Mouse (Mus musculus) spleen, adult 2 months (tissue): ENCODE results near the gene Pacs1. TPM values are rescaled to one million over a fixed set of nuclear protein-coding genes. Genes with fewer than 3 reads are reported as not detected.
"Not testable (repeated sequence)": the region's sequence is repeated elsewhere in the genome, so short reads cannot be mapped to it uniquely, and the experiment has no call there.

ENCODE experiments used
- DNase-seq, 2 experiments: peaks; one replicate each; pipeline versions ENCODE4 v3.0.0 to v3.0.0-alpha.2; 2012 to 2021; ENCODE audit warnings: low spot score in 2 of 2, low read depth in 1 of 2
- H3K27ac ChIP-seq: fragments of 200-500 bp; 2 replicates; pipeline ENCODE4 v1.5.1; 2012; ENCODE audit warnings: low read length, inconsistent platforms; ENCODE audit not compliant: insufficient read depth
- H3K27me3 ChIP-seq: fragments of 200-500 bp; 2 replicates; pipeline ENCODE4 v1.6.1; 2012; ENCODE audit warnings: mild to moderate bottlenecking, moderate library complexity, low read length, inconsistent platforms; ENCODE audit not compliant: control insufficient read depth, insufficient read depth
- H3K36me3 ChIP-seq: fragments of 200-500 bp; 2 replicates; pipeline ENCODE4 v1.6.1; 2012; ENCODE audit warnings: mild to moderate bottlenecking, low read length, inconsistent platforms; ENCODE audit not compliant: control insufficient read depth, insufficient read depth
- H3K4me1 ChIP-seq: fragments of 200-500 bp; 2 replicates; pipeline ENCODE4 v1.6.1; 2011; ENCODE audit warnings: inconsistent platforms; ENCODE audit not compliant: control insufficient read depth, insufficient read depth, insufficient read length
- H3K4me3 ChIP-seq: fragments of 200-500 bp; 2 replicates; pipeline ENCODE4 v1.5.1; 2011; ENCODE audit warnings: mild to moderate bottlenecking, inconsistent platforms; ENCODE audit not compliant: insufficient read depth, insufficient read length; ENCODE audit errors: extremely low read depth
- CTCF ChIP-seq: fragments of 200-500 bp; IDR thresholded peaks from 2 replicates; pipeline ENCODE4 v1.5.1; 2011; ENCODE audit warnings: mild to moderate bottlenecking, inconsistent platforms; ENCODE audit not compliant: insufficient read depth, insufficient read length, insufficient replicate concordance; ENCODE audit errors: extremely low read depth
- POLR2A ChIP-seq: fragments of 200-500 bp; IDR thresholded peaks from 2 replicates; pipeline ENCODE4 v1.6.1; 2011; ENCODE audit warnings: low read depth, low read length, inconsistent platforms
- WGBS: fragments of 180-500 bp; shearing (Covaris S2); methylation state at CpG from one replicate; pipeline ENCODE4 v1.1.7; 2018; 5-methylcytosine and 5-hydroxymethylcytosine counted together
- polyA plus RNA-seq: library from polyadenylated mRNA; depleted of rRNA; stranded (reverse); fragments of >200 nt; gene quantifications from 2 replicates; pipeline ENCODE4 v1.2.3, GENCODE M21; 2012

Pacs1 gene
- polyA plus RNA-seq, 1 experiment: 35.0 TPM

DNA sequence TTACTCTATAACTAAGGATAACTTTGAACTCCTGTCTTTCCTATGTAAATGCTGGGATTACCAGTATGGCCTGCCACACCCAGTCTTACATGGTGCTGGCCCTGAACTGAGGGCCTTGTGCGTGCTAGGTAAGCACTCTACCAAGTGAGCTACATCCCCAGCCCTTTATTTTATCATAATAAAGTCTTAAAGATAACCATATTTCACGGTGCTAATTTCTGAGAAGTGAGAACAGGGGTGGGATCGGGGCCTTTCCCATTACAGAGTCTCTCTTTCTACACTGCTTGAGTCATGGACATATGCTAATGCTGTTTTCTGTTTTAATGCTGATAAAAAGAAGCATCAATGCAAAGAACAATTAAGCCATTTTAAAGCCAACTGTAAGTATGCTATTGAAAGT is 4.0 kb downstream of the Pacs1 start:
- no peak for DNase-seq
- Histone ChIP-seq H3K4me3 (no peak overlapping the region), H3K4me1 (peaks cover 12% of the 10 kb centered on the region; the same call in 1 of the 2 replicates), H3K27me3 (no peaks in the 10 kb centered on the region), H3K27ac (no peak overlapping the region; the same call in 1 of the 2 replicates), H3K36me3 (no peaks in the 10 kb centered on the region)
- 73% methylated on average over 3 of the region's 3 CpGs for WGBS
- TF ChIP-seq CTCF (no peak), POLR2A (no peak)

DNA sequence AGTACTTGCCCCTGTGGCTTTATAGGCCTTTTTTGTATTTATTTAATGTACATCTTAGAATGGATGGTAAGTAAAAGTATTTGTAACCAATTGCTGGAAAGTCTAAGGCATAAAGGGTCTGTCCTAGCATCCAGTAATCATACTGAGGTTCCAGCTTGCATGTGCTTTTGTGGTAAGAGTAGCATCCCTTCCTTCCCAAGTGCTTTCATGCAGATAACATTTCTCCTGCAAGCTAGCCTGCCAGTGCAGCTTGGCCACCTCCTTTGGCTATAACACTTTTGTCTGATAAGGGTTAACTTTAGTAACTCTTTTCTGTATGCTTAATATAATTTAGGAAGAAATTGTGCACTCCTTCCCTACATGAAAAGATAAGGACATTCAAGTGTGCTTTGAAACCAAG is 4.9 kb downstream of the Pacs1 start:
- H3K4me3 ChIP-seq: no peak overlapping the region
- H3K27me3 ChIP-seq: no peaks in the 10 kb centered on the region
- no peak overlapping the region for H3K27ac ChIP-seq
- H3K36me3 ChIP-seq: no peaks in the 10 kb centered on the region
- DNase-seq: no peak
- TF ChIP-seq POLR2A (no peak), CTCF (no peak)
- H3K4me1 ChIP-seq: peaks cover 9% of the 10 kb centered on the region; the same call in 1 of the 2 replicates

- H3K27ac ChIP-seq: no peak overlapping the region
- H3K4me1 ChIP-seq: peaks cover 3% of the 10 kb centered on the region; the same call in 1 of the 2 replicates
- H3K4me3 ChIP-seq: no peak overlapping the region
- no peak for DNase-seq
- WGBS: 87% methylated on average over 5 of the region's 5 CpGs
- TF ChIP-seq CTCF: no peak
- TF ChIP-seq POLR2A: no peak
- H3K27me3 ChIP-seq: no peaks in the 10 kb centered on the region
- no peaks in the 10 kb centered on the region for H3K36me3 ChIP-seq
Observed at GRCm38 (mm10) chr19:5267015-5267414, 5.9 kb downstream of the Pacs1 start.

- WGBS: under 1% methylated on average over 3 of the region's 3 CpGs
- Histone ChIP-seq H3K27me3 (no peaks in the 10 kb centered on the region), H3K36me3 (0 out of 2 replicates have a peak, but pooled peaks cover 1% of the 10 kb centered on the region), H3K4me3 (no peak overlapping the region; the same call in 1 of the 2 replicates), H3K27ac (peak overlapping the region; percentile 89), H3K4me1 (peaks cover 13% of the 10 kb centered on the region)
- TF ChIP-seq CTCF (no peak), POLR2A (no peak)
- peak; percentile 67 for DNase-seq
Observed at GRCm38 (mm10) chr19:5257140-5257539, 15.8 kb downstream of the Pacs1 start.

DNA sequence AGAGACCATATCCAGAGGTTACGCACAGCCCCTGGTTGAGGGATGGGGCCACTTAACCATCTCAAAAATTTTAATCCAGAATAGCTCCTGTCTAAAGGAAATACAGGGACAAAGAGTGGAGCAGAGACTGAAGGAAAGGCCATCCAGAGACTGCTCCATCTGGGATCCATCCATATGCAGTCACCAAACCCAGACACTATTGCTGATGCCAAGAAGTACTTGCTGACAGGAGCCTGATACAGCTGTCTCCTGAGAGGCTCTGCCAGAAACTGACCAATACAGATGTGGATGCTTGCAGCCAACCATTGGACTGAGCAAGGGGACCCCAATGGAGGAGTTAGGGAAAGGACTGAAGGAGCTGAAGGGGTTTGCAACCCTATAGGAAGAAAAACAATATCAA is 35.9 kb downstream of the Pacs1 start:
- 100% methylated on average over 1 of the region's 1 CpGs for WGBS
- H3K27ac ChIP-seq, H3K36me3 ChIP-seq, DNase-seq, H3K4me1 ChIP-seq, H3K4me3 ChIP-seq, H3K27me3 ChIP-seq: not testable (repeated sequence)

- H3K27ac ChIP-seq: peak overlapping the region; percentile 46; the same call in 1 of the 2 replicates
- H3K36me3 ChIP-seq: no peaks in the 10 kb centered on the region
- DNase-seq: peak; percentile 29 to 33
- no peaks in the 10 kb centered on the region for H3K27me3 ChIP-seq
- WGBS: 48% methylated on average over 4 of the region's 4 CpGs
- no peak overlapping the region for H3K4me3 ChIP-seq
- TF ChIP-seq CTCF (no peak), POLR2A (no peak)
- H3K4me1 ChIP-seq: peaks cover 3% of the 10 kb centered on the region
Observed at GRCm38 (mm10) chr19:5232696-5233095, 40.2 kb downstream of the Pacs1 start.

DNA sequence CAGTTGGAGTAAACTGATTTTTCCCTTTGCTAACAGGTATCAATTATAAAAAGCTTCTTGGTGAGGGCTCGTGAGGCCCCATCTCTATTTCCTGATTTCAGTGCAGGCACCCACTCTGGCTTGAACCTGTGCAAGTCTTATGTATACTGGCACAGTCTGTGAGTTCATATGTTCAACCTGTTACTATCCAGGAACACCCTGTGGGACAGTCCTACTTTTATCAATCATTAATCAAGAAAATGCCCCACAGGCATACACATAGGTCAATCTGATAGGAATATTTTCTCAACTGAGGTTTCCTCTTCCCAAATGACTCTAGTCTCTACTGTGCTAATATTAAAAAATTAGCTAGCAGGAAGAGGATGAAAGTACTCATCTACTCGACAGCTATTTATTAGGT is 42.8 kb downstream of the Pacs1 start:
- no peak for DNase-seq
- H3K4me1 ChIP-seq: peaks cover 3% of the 10 kb centered on the region
- TF ChIP-seq CTCF: no peak
- no peak for TF ChIP-seq POLR2A
- H3K4me3 ChIP-seq: no peak overlapping the region
- no peak overlapping the region for H3K27ac ChIP-seq
- no peaks in the 10 kb centered on the region for H3K27me3 ChIP-seq
- WGBS: 75% methylated on average over 2 of the region's 2 CpGs
- no peaks in the 10 kb centered on the region for H3K36me3 ChIP-seq
